Mouse (Mus musculus) adrenal gland (tissue): ENCODE data around the gene Trak2.
"Not testable (repeated sequence)": the region's sequence is repeated elsewhere in the genome, so short reads cannot be mapped to it uniquely, and the experiment has no call there.

Experiments
- intact Hi-C: fragments of 180-260 bp; cut with DNase I; formaldehyde crosslinking; loops from one replicate; pipeline ENCODE4 v1.15.1; 2025
- long read RNA-seq, 2 experiments: library from polyadenylated mRNA; unstranded; transcript quantifications; one replicate each; pipeline ENCODE4 v2.0.0; 2020; ENCODE audit warnings: borderline replicate concordance in 1 of 2; ENCODE audit not compliant: insufficient replicate concordance in 1 of 2

The Trak2 gene
- long read RNA-seq, experiment 1, full-length matches to known transcripts, result 3 of 9 reads
- long read RNA-seq, experiment 1, partial matches to known transcripts, result 1 of 9 reads
- long read RNA-seq, experiment 1, other reads (novel, unspliced or antisense), result 5 of 9 reads
- long read RNA-seq, experiment 2, full-length matches to known transcripts, result 3 of 8 reads
- long read RNA-seq, experiment 2, partial matches to known transcripts, result 0 of 8 reads
- long read RNA-seq, experiment 2, other reads (novel, unspliced or antisense), result 5 of 8 reads

DNA sequence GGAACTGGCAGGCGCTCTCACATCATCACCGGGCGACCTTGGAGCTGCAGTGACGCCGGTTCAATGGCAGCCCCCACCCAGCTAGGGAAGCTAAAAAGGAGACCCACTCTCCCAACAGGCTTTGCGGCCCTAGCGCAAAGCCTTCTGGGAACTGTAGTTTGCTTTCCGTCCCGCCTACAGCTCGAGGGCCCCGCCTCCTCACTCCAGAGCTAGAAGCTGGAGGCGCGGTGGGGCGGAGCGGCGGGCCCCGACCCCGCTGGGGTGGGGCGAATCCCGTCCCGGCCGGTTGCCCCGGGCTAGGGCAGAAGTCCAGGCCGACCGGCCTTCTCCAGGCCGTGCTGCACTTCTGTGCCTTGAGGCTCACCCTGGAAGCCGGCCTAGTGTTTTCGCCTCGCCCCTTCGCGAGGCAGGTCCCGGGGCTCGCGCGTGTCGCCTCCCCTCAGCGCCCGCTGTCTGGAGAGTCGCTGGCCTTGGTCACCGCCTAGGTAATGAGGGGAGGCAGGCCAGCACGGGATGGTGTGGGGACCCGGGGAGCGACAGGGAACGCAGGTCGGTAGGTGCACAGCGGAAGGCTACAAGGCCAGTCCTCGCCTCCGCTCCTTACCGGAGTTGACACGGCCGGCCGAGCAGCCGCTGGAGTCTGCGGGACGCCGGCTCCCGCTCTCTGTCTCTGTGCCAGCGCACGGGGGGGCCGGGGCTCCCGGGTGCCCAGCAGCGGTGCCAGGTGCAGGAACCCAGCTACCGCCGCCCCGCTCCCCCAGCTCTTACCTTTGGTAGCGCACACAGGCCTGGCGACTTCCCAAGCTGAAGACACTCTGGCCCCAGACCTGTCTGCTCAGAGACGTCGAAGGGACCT, at the start of gene Trak2, which contains the start of gene Stradb:
Gene Trak2, minus strand, starts transcription at position 65 of the 856 bp plus-strand sequence.
Gene Stradb, plus strand, starts transcription at position 157 of the 856 bp plus-strand sequence.
- intact Hi-C loops, result loop anchor here (5.0 kb wide), 1 partner anchor 61 kb away; no protein-coding TSS in a partner anchor

GRCm38 (mm10) chr1:59021556-59021955, 48.3 kb upstream of the Trak2 start:
- intact Hi-C loops, result no loop called here

DNA sequence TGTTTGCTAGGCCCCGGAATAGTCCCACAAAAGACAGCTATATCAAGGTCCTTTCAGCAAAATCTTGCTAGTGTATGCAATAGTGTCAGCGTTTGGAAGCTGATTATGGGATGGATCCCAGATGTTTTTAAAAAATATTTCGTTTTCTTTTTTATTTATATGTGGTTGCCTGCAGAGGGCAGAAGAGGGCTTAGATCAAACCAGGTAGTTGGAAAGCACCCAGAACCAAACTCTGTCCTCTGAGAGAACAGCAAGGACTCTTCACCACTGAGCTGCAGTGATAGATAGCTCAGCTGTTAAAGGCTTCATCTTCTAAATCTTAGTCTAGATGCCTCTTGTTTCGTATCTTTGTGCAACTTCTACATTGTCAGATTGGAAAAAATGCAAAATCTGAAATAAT, 36.0 kb upstream of the Trak2 start:
- intact Hi-C loops, result loop anchor here (5.0 to 10.0 kb wide), 2 partner anchors 133 to 236 kb away; no protein-coding TSS in a partner anchor

- intact Hi-C loops, result no loop called here
These were observed 22.1 kb upstream of the Trak2 start for GRCm38 (mm10) chr1:58995313-58995712.

DNA sequence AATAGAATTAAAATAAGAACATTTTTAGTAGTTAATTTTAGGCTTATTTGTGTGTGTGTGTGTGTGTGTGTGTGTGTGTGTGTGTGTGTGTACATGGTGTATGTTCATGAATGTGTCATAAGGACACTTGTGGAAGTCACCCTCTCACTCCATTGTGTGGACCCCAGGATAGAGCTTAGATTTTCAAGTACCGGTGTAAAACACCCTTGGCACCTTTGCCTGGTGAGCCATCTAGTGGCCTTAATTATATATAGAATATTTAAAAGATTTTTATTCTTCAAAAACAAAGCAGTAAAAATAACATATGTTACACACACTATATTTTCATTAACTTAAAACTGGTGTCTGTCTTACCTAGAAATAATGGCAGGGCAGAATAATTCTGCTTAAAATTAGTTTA, 20.5 kb upstream of the Trak2 start:
- intact Hi-C loops, result loop anchor here (5.0 kb wide), 1 partner anchor 221 kb away; no protein-coding TSS in a partner anchor

GRCm38 (mm10) chr1:58993144-58993543, 19.9 kb upstream of the Trak2 start:
- intact Hi-C loops, result loop anchor here (5.0 kb wide), 1 partner anchor 221 kb away; no protein-coding TSS in a partner anchor

GRCm38 (mm10) chr1:58984586-58984985, 11.4 kb upstream of the Trak2 start:
- intact Hi-C loops, result no loop called here

DNA sequence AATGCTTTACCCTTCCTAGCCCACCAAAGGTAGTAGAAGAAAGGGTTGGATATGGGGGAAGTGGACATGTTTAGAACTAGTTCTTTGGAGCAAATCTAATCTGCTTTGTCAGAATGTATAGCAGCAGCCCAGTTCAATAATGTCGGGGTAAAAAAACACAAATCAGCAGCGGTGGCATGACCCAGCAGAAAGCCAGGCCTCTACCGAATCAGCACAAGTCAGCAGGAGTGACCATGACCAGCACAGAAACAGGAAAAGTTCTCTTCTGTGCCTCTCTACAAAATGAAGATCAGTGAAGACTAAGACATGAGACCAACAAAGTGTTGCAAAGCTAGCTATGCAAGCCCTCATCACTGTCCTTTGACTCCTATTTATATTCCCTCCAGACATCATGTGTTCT, 9.0 kb upstream of the Trak2 start:
- intact Hi-C loops, result no loop called here

GRCm38 (mm10) chr1:58972851-58973365, 322 bp downstream of the Trak2 start:
- intact Hi-C loops, result loop anchor here (5.0 kb wide), 1 partner anchor 61 kb away; no protein-coding TSS in a partner anchor

GRCm38 (mm10) chr1:58971097-58971496, 2.1 kb downstream of the Trak2 start:
- intact Hi-C loops, result loop anchor here (5.0 kb wide), 1 partner anchor 59 kb away; no protein-coding TSS in a partner anchor

GRCm38 (mm10) chr1:58970054-58970453, 3.2 kb downstream of the Trak2 start:
- intact Hi-C loops, result loop anchor here (5.0 kb wide), 1 partner anchor 58 kb away; no protein-coding TSS in a partner anchor

DNA sequence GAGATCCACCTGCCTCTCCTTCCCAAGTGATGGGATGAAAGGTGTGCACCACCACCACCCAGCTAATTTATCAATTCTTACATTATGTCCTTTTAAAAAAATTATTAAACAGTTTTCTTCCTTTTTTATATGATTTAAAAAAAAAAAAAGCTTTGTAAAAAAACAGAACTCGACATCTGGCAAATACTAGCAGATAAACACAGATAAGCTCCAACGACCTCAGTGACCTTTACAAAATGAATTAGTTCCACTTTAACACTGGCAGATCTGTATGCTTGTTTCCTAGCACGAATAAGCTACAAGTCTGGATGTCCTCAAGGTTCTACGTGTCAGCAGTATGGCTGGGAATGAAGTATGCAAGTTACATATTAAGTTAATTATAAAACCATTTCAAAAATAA, 5.7 kb downstream of the Trak2 start:
- intact Hi-C loops, result no loop called here

GRCm38 (mm10) chr1:58962865-58963264, 10.4 kb downstream of the Trak2 start:
- intact Hi-C loops, result no loop called here

- intact Hi-C loops, result no loop called here
These were observed 10.8 kb downstream of the Trak2 start for GRCm38 (mm10) chr1:58962418-58962817.

GRCm38 (mm10) chr1:58961152-58961893, 11.9 kb downstream of the Trak2 start:
- intact Hi-C loops, result no loop called here

- intact Hi-C loops, result no loop called here
These were observed 13.5 kb downstream of the Trak2 start for GRCm38 (mm10) chr1:58959682-58960081.

DNA sequence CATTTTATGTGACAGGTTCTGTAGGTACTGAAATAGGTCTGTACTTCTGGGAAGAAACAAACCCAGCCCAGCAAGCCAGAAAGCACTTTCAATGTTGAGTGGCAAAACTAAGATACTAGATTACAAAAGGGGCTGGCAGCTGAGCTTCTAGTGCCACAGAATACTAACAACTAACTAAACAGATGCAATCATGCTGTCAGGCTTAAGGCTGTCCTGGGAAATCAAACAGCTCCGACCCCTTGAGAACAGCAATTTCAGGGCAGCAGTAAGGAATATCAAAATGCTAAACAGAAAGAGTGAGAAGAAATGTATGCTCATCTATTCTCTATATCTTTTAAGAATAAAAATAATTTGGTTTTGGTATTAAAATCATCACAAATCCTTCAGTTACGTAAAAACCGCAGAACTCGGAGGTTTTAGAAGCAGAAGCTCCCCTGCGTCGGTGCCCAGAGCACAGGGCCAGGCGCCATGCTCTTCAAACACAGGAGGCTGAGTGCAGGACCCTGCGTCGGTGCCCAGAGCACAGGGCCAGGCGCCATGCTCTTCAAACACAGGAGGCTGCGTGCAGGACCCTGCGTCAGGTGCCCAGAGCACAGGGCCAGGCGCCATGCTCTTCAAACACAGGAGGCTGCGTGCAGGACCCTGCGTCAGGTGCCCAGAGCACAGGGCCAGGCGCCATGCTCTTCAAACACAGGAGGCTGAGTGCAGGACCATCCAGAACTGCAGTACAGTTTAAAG, 14.3 kb downstream of the Trak2 start:
- intact Hi-C loops, result not testable (repeated sequence)

- intact Hi-C loops, result no loop called here
These were observed 15.3 kb downstream of the Trak2 start for GRCm38 (mm10) chr1:58957931-58958330.

GRCm38 (mm10) chr1:58956229-58956628, 17.0 kb downstream of the Trak2 start:
- intact Hi-C loops, result no loop called here

DNA sequence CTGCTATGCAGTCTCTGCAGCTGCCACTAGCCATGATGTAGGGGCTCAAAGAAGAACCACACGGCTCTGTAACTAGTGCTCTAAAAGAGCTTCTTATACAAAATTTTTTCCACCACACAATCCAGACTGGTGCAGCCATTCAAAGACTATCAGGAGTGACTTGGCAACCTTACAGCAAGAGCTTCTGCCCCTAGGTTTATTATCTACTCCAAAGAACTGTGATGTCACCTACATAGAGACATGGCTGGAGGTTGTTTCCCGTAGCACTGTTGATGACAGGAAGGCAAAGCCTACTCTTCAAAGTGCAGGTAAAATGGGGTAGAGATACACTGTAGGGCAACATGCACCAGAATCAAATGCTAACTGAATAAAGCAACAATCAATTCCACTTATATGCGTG, 17.5 kb downstream of the Trak2 start:
- intact Hi-C loops, result no loop called here
